Mouse (Mus musculus) bone marrow, adult 2 months (tissue): Measurements from ENCODE around the gene Gm20741. TPM values are rescaled to one million over a fixed set of nuclear protein-coding genes. Genes with fewer than 3 reads are reported as not detected.

Experiments
- H3K27ac ChIP-seq: fragments of 200-500 bp; 2 replicates; pipeline ENCODE4 v1.5.1; 2012; ENCODE audit warnings: low read depth, mild to moderate bottlenecking, control low read depth, inconsistent platforms, low read length; ENCODE audit not compliant: control insufficient read depth, poor library complexity, insufficient read depth
- H3K4me1 ChIP-seq: fragments of 200-500 bp; 2 replicates; pipeline ENCODE4 v1.6.1; 2011; ENCODE audit warnings: low read length; ENCODE audit not compliant: control insufficient read depth, insufficient read depth
- H3K4me3 ChIP-seq: fragments of 200-500 bp; replicated peaks from 2 replicates; pipeline ENCODE3; 2011; ENCODE audit warnings: mild to moderate bottlenecking, low read depth, low read length, control low read depth; ENCODE audit not compliant: control insufficient read depth
- CTCF ChIP-seq: fragments of 200-500 bp; IDR thresholded peaks from 2 replicates; pipeline ENCODE4 v1.5.1; 2011; ENCODE audit warnings: low read length, control low read depth; ENCODE audit not compliant: control insufficient read depth, insufficient read depth
- POLR2A ChIP-seq: fragments of 200-500 bp; IDR thresholded peaks from 2 replicates; pipeline ENCODE4 v1.6.1; 2011; ENCODE audit warnings: low read depth, mild to moderate bottlenecking, control low read depth, low read length, borderline replicate concordance; ENCODE audit not compliant: control insufficient read depth
- WGBS: fragments of 180-500 bp; shearing (Covaris S2); methylation state at CpG from one replicate; pipeline ENCODE4 v1.1.7; 2018; 5-methylcytosine and 5-hydroxymethylcytosine counted together
- polyA plus RNA-seq: library from polyadenylated mRNA; stranded (reverse); fragments of >200 nt; gene quantifications from 2 replicates; pipeline ENCODE4 v1.2.4, GENCODE M21; 2011; ENCODE audit warnings: low replicate concordance; ENCODE audit not compliant: missing spikeins, insufficient read depth, insufficient read length

The Gm20741 gene
- not detected in 2 replicates for polyA plus RNA-seq

- Histone ChIP-seq H3K4me3 (no peak within 1 kb of the TSS), H3K4me1 (no peaks in the 10 kb centered on the region), H3K27ac (no peak within 1 kb of the TSS)
- no peak for TF ChIP-seq POLR2A
- no peak for TF ChIP-seq CTCF
- WGBS: 77% methylated on average over 2 of the region's 2 CpGs
Measured at GRCm38 (mm10) chr16:88811827-88812226, at the start of gene Gm20741. Gene Gm20741, minus strand, starts transcription at chr16:88812220.

- WGBS: 11% methylated on average over 5 of the region's 5 CpGs
- Histone ChIP-seq H3K27ac (no peak overlapping the region), H3K4me1 (no peaks in the 10 kb centered on the region), H3K4me3 (no peak overlapping the region)
- TF ChIP-seq POLR2A (no peak), CTCF (peak; percentile 16; the same call in 1 of the 2 replicates)
Measured at GRCm38 (mm10) chr16:88851450-88851849, 39.4 kb upstream of the Gm20741 start.

DNA sequence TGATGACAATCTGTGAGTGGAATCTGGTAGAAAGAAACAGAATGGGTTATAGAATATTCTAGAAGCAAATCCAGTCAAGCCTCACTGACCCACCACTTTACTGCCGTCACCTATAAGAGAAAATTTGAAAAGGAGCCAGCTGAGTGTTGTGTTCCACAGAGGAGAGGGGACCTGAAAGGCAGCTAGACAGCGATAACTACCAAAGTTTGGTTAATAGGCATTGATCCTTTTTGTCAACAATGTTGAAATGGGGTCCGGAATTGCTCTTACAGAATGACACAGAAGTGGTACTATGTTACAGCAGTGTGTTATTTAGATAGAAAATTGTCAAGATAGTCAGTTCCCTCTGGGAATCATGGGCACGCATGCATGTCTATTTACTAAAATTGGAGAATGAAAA is 36.5 kb upstream of the Gm20741 start:
- 82% methylated on average over 4 of the region's 4 CpGs for WGBS
- TF ChIP-seq POLR2A (no peak), CTCF (no peak)
- Histone ChIP-seq H3K27ac (no peak overlapping the region), H3K4me1 (no peaks in the 10 kb centered on the region), H3K4me3 (no peak overlapping the region)

GRCm38 (mm10) chr16:88847363-88847762 is 35.3 kb upstream of the Gm20741 start:
- TF ChIP-seq POLR2A (no peak), CTCF (no peak)
- Histone ChIP-seq H3K4me1 (no peaks in the 10 kb centered on the region), H3K4me3 (no peak overlapping the region), H3K27ac (no peak overlapping the region)
- WGBS: 89% methylated on average over 1 of the region's 1 CpGs

DNA sequence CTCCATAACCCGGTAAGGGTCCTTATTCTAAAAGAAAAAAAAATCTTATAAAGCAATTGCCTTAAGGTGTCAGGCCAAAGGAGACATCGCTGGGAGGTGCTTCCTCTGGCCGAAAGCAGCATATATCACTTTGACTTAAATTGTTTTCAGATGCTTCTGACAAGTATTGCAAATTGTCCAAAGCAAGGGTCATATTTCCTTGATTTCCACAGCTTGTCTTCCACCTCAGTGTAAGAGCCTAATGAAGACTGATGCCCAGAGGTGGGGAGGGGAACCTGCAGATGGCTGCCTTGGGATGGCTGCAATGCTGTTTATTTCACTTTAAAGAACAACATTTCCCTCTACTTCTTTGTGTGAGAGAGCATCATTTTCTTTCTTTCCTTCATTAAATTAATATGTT is 15.0 kb upstream of the Gm20741 start:
- TF ChIP-seq CTCF (no peak), POLR2A (no peak)
- no peaks in the 10 kb centered on the region for H3K4me1 ChIP-seq
- H3K4me3 ChIP-seq: no peak overlapping the region
- 76% methylated on average over 3 of the region's 3 CpGs for WGBS
- no peak overlapping the region for H3K27ac ChIP-seq

DNA sequence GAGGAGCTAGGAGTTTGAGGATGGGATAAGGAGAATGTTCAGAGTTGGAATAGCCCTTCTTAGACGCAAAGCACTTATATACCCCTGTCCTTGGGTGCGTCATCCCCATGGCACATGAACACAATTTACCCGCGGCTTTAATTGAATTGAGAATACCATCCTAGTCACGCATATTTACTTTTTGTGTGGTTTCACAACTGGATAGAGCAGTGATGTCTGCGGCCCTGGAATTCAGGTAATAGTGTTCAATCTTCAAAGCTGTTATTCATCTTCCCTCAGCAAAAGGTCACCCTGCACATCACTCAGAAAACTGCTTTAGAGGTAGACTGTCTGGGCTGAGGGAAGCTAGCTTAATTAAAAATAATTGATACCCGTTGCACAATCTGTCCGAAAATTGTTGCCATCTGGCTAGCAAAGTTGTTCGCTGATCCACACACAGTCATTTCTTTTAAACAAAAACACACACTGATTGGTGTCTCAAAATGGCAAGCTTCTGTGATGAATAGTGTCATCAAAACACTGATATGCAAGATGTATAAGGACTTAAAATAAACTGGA is 14.2 kb upstream of the Gm20741 start, which contains the start of gene Krtap14:
Gene Krtap14 (minus strand): TSS at position 51 of the 558 bp plus-strand sequence.
- H3K27ac ChIP-seq: no peak within 1 kb of the TSS
- no peak within 1 kb of the TSS for H3K4me3 ChIP-seq
- TF ChIP-seq CTCF: no peak
- no peak for TF ChIP-seq POLR2A
- H3K4me1 ChIP-seq: no peaks in the 10 kb centered on the region
- 84% methylated on average over 9 of the region's 9 CpGs for WGBS

- TF ChIP-seq CTCF (0 out of 2 replicates have a peak, but pooled peaks have one; percentile 1), POLR2A (no peak)
- H3K4me3 ChIP-seq: no peak overlapping the region
- no peak overlapping the region for H3K27ac ChIP-seq
- H3K4me1 ChIP-seq: no peaks in the 10 kb centered on the region
- 79% methylated on average over 3 of the region's 3 CpGs for WGBS
Measured at GRCm38 (mm10) chr16:88823736-88824135, 11.7 kb upstream of the Gm20741 start.

- Histone ChIP-seq H3K27ac (no peak within 1 kb of the TSS), H3K4me3 (no peak within 1 kb of the TSS), H3K4me1 (no peaks in the 10 kb centered on the region)
- TF ChIP-seq CTCF: no peak
- TF ChIP-seq POLR2A: no peak
- WGBS: 60% methylated on average over 3 of the region's 3 CpGs
Measured at GRCm38 (mm10) chr16:88820066-88820465, 8.0 kb upstream of the Gm20741 start, which contains the start of gene Krtap15. Gene Krtap15, plus strand, starts transcription at chr16:88820215.
